Mouse (Mus musculus) adrenal gland, postnatal 10 days (tissue): ENCODE measurements around the gene Myct1. TPM values are rescaled to one million over a fixed set of nuclear protein-coding genes. Genes with fewer than 3 reads are reported as not detected.
A peak's percentile ranks its signal among the peaks of the same experiment; 100 is the strongest.

ENCODE experiments used
- DNase-seq: peaks from one replicate; pipeline ENCODE4 v3.0.0; 2021; ENCODE audit warnings: mixed read lengths
- total RNA-seq, 2 experiments: library from RNA; stranded (reverse); gene quantifications; 2 replicates each; pipeline ENCODE4 v1.2.3; 2021

The Myct1 gene
- total RNA-seq, 2 experiments from 2014 or later: 8.5 to 13.4 TPM

DNA sequence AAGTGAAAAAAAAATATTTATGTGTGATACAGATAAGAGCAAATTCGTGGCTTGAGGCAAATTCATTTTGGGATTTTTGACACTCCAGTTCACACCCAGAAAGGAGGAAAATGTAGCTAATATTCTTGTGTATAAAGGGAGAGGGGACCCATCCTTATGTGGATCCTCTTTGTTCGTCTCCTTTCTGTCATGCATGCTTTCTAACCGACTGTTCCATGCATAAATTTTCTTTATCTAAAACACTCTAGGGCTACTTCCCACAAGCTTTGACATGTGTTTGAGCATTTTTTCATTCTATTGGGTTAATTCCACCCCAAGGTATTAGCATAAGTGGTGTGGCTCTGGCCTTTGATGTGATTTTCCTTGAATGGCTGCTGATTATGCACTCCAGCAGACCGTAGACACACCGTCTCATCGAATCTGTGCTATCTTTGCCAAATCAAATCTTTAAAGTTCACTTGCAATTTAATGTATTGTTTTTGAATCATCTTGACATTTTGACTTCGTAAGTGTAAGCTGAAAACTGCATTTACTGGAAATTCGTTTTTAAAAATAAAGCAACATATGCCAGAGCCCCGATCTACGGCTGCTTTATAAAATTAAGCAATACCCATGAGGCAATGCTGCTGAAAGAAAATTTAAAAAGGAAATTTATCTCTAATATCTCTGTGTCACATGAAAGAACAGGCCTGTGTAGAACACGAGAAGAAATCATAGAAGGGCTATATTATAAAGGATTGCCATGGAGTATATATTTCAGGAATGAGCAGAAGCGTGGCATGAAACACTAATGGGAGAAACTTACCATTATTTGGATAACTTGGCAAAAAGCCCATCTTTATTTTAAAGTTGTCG is 21.8 kb downstream of the Myct1 start:
- DNase-seq: no peak

DNA sequence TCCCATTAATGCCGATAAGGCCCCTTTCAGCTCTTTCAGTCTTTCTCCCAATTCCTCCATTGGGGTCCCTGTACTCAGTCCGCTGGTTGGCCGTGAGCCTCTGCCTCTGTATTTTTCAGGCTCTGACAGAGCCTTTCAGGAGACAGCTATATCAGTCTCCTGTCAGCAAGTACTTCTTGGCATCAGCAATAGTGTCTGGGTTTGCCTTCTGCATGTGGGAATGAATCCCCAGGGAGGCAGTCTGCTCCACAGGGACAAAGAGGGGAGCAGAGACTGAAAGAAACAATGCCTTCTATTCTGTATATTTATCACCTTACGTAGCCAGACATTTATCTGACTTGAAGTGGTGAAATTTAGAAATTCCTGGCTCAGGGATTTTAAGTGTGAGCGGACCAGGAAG is 32.7 kb downstream of the Myct1 start:
- DNase-seq: no peak

- DNase-seq: peak; percentile 53
Measured at GRCm38 (mm10) chr10:5633672-5634200, 40.2 kb downstream of the Myct1 start.

GRCm38 (mm10) chr10:5634336-5634735 is 40.8 kb downstream of the Myct1 start:
- DNase-seq: peak; percentile 36

DNA sequence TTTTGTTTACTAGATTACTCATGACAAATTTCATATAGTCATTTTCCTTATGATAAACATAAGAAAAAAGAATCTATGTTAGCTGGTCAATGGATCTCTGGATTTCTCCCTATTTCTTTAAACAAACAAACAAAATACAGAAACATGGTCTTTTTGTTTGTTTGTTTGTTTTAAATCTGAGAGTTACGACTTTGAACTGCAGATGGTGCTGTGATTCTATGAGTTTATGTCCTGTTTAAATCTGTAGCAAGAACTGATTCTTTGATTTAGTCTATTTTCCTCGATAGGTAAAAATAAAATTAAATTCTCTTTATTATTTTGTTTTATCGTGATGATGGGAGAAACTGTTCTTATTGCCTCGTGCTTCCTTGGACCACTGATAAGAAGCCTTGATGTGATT is 43.7 kb downstream of the Myct1 start:
- no peak for DNase-seq

DNA sequence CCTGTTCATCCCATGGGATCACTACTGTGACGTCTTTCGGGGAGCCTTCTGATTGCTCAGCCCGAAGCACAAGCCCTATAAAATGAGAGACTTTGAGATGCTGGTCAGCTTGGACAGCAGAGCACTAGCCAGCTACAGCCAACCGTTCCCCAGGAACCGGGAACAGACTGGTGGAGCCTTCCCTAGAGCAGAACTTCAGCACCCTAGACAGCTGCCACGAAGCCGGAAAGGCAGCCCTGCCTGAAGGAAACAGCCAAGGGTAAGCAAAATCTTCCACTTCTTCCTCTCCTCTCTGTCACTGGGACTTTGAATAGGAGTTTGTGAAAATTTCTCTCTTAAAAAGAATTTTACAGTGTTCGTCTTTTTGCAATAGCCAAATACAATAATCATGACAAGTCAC is 45.5 kb downstream of the Myct1 start, which contains the start of gene Vip:
Gene Vip, plus strand, starts transcription at position 107 of the 400 bp plus-strand sequence.
- DNase-seq: peak; percentile 69

Other genes starting within 250 kb of the Myct1 start
- gene Syne1, start 42.3 kb upstream of the Myct1 start, total RNA-seq: 10 to 100 TPM; 17.7 to 24.4 TPM
- under 1 TPM; 0.18 to 0.76 TPM for gene Vip, start 45.4 kb downstream of the Myct1 start, total RNA-seq
- 10 to 100 TPM in 1 of 2 experiments, 1 to 10 TPM in 1; 9.7 to 14.8 TPM for gene Fbxo5, start 211.8 kb downstream of the Myct1 start, total RNA-seq
- 10 to 100 TPM in 1 of 2 experiments, 1 to 10 TPM in 1; 8.9 to 12.6 TPM for gene Mtrf1l, start 230.1 kb downstream of the Myct1 start, total RNA-seq